Mouse (Mus musculus) adipose tissue, adult 10 weeks (tissue): ENCODE measurements around the gene Rabep1. TPM values are rescaled to one million over a fixed set of nuclear protein-coding genes. Genes with fewer than 3 reads are reported as not detected.

Experiments used
- polyA plus RNA-seq: library from polyadenylated mRNA; stranded (reverse); fragments of 350-450 nt; fragmentation: Illumina TruSeq; extraction: RNeasy Lipid Tissue Mini Kit (QIAGEN cat#74804); gene quantifications from one replicate; pipeline ENCODE4 v1.2.3, GENCODE M21; 2014; ENCODE audit warnings: low read depth, low replicate concordance

The Rabep1 gene
- polyA plus RNA-seq, result 17.2 TPM

GRCm38 (mm10) chr11:70844559-70845456, at the start of gene Rabep1:
Rabep1 (plus strand) TSS chr11:70844778.

GRCm38 (mm10) chr11:70812365-70812764, 32.2 kb upstream of the Rabep1 start, which contains the start of gene Scimp:
Scimp (minus strand) TSS chr11:70812586.

GRCm38 (mm10) chr11:70969821-70970559, 125.4 kb downstream of the Rabep1 start, which contains the start of the genes Nup88 and Rpain:
Nup88 (minus strand) TSS chr11:70969973.
Rpain (plus strand) TSS chr11:70970213.

GRCm38 (mm10) chr11:70982557-70983228, 138.1 kb downstream of the Rabep1 start, which contains the start of gene C1qbp:
C1qbp (minus strand) TSS chr11:70983026.

Other genes with a start within 250 kb of the Rabep1 start
- gene 4930544D05Rik, start 228.9 kb upstream of the Rabep1 start, polyA plus RNA-seq, result 9.8 TPM
- 0.88 TPM for gene Chrne, start 225.6 kb upstream of the Rabep1 start, polyA plus RNA-seq
- not detected for gene Gp1ba, start 205.7 kb upstream of the Rabep1 start, polyA plus RNA-seq
- 80.8 TPM for gene Rnf167, start 197.5 kb upstream of the Rabep1 start, polyA plus RNA-seq
- gene Slc25a11, start 197.3 kb upstream of the Rabep1 start, polyA plus RNA-seq, result 126 TPM
- gene Pfn1, start 190.1 kb upstream of the Rabep1 start, polyA plus RNA-seq, result 446 TPM
- gene Eno3, start 187.6 kb upstream of the Rabep1 start, polyA plus RNA-seq, result 36.3 TPM
- 75.7 TPM for gene Spag7, start 175.4 kb upstream of the Rabep1 start, polyA plus RNA-seq
- gene Camta2, start 156.7 kb upstream of the Rabep1 start, polyA plus RNA-seq, result 27.5 TPM
- gene Inca1, start 144.6 kb upstream of the Rabep1 start, polyA plus RNA-seq, result 21.7 TPM
- 97.3 TPM for gene Kif1c, start 144.2 kb upstream of the Rabep1 start, polyA plus RNA-seq
- gene Zfp3, start 80.6 kb upstream of the Rabep1 start, polyA plus RNA-seq, result 6.4 TPM
- gene Scimp, start 32.2 kb upstream of the Rabep1 start, polyA plus RNA-seq, result 0.79 TPM
- 61.5 TPM for gene Nup88, start 125.2 kb downstream of the Rabep1 start, polyA plus RNA-seq
- 32.0 TPM for gene Rpain, start 125.4 kb downstream of the Rabep1 start, polyA plus RNA-seq
- 72.2 TPM for gene C1qbp, start 138.2 kb downstream of the Rabep1 start, polyA plus RNA-seq
- gene Dhx33, start 159.7 kb downstream of the Rabep1 start, polyA plus RNA-seq, result 22.2 TPM
- 14.3 TPM for gene Mis12, start 174.8 kb downstream of the Rabep1 start, polyA plus RNA-seq
- gene Derl2, start 175.1 kb downstream of the Rabep1 start, polyA plus RNA-seq, result 30.9 TPM
- gene 6330403K07Rik, start 188.7 kb downstream of the Rabep1 start, polyA plus RNA-seq, result 3.8 TPM